Mouse (Mus musculus) neural tube, embryonic 11.5 days (tissue): Measurements from ENCODE around the gene Efemp2. TPM values are rescaled to one million over a fixed set of nuclear protein-coding genes. Genes with fewer than 3 reads are reported as not detected.

Source experiments
- ATAC-seq: fragments of 200-750 bp; cut with Nextera tagmentation; 2 replicates; pipeline ENCODE4 v1.8.0; 2017; ENCODE audit warnings: moderate number of reproducible peaks, mild to moderate bottlenecking, moderate TSS enrichment, moderate library complexity; ENCODE audit not compliant: insufficient read depth, low FRiP score, low TSS enrichment
- DNase-seq: peaks from one replicate; pipeline ENCODE4 v3.0.0-alpha.2; 2015; ENCODE audit warnings: low spot score
- H3K27ac ChIP-seq: fragments of 300-500 bp; sonication (generic); 2 replicates; pipeline ENCODE4 v1.5.1; 2014; ENCODE audit warnings: low read depth, mild to moderate bottlenecking, low read length
- H3K27me3 ChIP-seq: fragments of 300-500 bp; sonication (generic); 2 replicates; pipeline ENCODE4 v1.6.1; 2014; ENCODE audit warnings: mild to moderate bottlenecking, low read length, mixed read lengths; ENCODE audit not compliant: control insufficient read depth, insufficient read depth
- H3K36me3 ChIP-seq: fragments of 300-500 bp; sonication (generic); 2 replicates; pipeline ENCODE4 v1.6.1; 2014; ENCODE audit warnings: mild to moderate bottlenecking, low read length, moderate library complexity, mixed read lengths; ENCODE audit not compliant: control insufficient read depth, insufficient read depth
- H3K4me1 ChIP-seq: fragments of 300-500 bp; sonication (generic); 2 replicates; pipeline ENCODE4 v1.6.1; 2014; ENCODE audit warnings: low read length, mixed read lengths; ENCODE audit not compliant: control insufficient read depth, insufficient read depth
- H3K4me2 ChIP-seq: fragments of 300-500 bp; sonication (generic); 2 replicates; pipeline ENCODE4 v1.6.1; 2014; ENCODE audit warnings: low read depth, mild to moderate bottlenecking, moderate library complexity
- H3K4me3 ChIP-seq: fragments of 300-500 bp; sonication (generic); 2 replicates; pipeline ENCODE4 v1.5.1; 2014; ENCODE audit warnings: low read depth, low read length
- H3K9ac ChIP-seq: fragments of 300-500 bp; sonication (generic); 2 replicates; pipeline ENCODE4 v1.6.1; 2014; ENCODE audit warnings: mild to moderate bottlenecking, low read length
- H3K9me3 ChIP-seq: fragments of 300-500 bp; sonication (generic); 2 replicates; pipeline ENCODE4 v1.6.1; 2016; ENCODE audit warnings: low read length; ENCODE audit not compliant: control insufficient read depth
- WGBS: fragments of 180-500 bp; shearing (Covaris S2); extraction: QIAGEN DNeasy Blood & Tissue Kit; methylation state at CpG from one replicate; pipeline ENCODE4 v1.1.7; 2014; 5-methylcytosine and 5-hydroxymethylcytosine counted together
- polyA plus RNA-seq: library from polyadenylated mRNA; unstranded; fragments of >200 nt; fragmentation: Nextera tagmentation; extraction: Ambion mirVana; gene quantifications from 2 replicates; pipeline ENCODE4 v1.2.1, GENCODE M21; 2014

Efemp2 gene
- 55.5 and 55.6 TPM in 2 replicates for polyA plus RNA-seq

- peak; percentile 64; the same call in 1 of the 2 replicates for ATAC-seq
These were observed at the start of gene Efemp2 for GRCm38 (mm10) chr19:5473720-5474119. Gene Efemp2, plus strand, starts transcription at chr19:5473954.

GRCm38 (mm10) chr19:5424092-5424781, 49.5 kb upstream of the Efemp2 start:
- peak; percentile 69 for ATAC-seq
- peaks cover 15% of the 10 kb centered on the region for H3K36me3 ChIP-seq
- peak; percentile 77 for DNase-seq

More at GRCm38 (mm10) chr19:5473720-5474119, at the start of gene Efemp2:
- Histone ChIP-seq H3K9ac (peak within 1 kb of the TSS; percentile 82), H3K27ac (peak within 1 kb of the TSS; percentile 56), H3K4me2 (peak within 1 kb of the TSS; percentile 97), H3K27me3 (no peaks in the 10 kb centered on the region), H3K4me3 (peak within 1 kb of the TSS; percentile 62), H3K4me1 (peaks cover 9% of the 10 kb centered on the region), H3K9me3 (no peaks in the 10 kb centered on the region), H3K36me3 (no peaks in the 10 kb centered on the region)
- peak; percentile 80 for DNase-seq
- 3% methylated on average over 22 of the region's 22 CpGs for WGBS

GRCm38 (mm10) chr19:5424782-5425741, 48.7 kb upstream of the Efemp2 start, which contains the start of the genes Drap1 and AI837181:
Gene Drap1, minus strand, starts transcription at chr19:5424979.
Gene AI837181, plus strand, starts transcription at chr19:5425144.
- H3K9ac ChIP-seq: peak within 1 kb of the TSS; percentile 81
- peaks cover 15% of the 10 kb centered on the region for H3K36me3 ChIP-seq
- ATAC-seq (peak; percentile 87), DNase-seq (peak; percentile 97)
- no peaks in the 10 kb centered on the region for H3K9me3 ChIP-seq
- peak within 1 kb of the TSS; percentile 80 for H3K27ac ChIP-seq
- H3K4me2 ChIP-seq: peak within 1 kb of the TSS; percentile 87
- peak within 1 kb of the TSS; percentile 64 for H3K4me3 ChIP-seq
- no peaks in the 10 kb centered on the region for H3K27me3 ChIP-seq
- H3K4me1 ChIP-seq: peaks cover 17% of the 10 kb centered on the region
- under 1% methylated on average over 64 of the region's 87 CpGs for WGBS

More at GRCm38 (mm10) chr19:5424092-5424781, 49.5 kb upstream of the Efemp2 start:
- Histone ChIP-seq H3K9ac (peak overlapping the region; percentile 81), H3K4me3 (peak overlapping the region; percentile 64), H3K9me3 (no peaks in the 10 kb centered on the region), H3K27me3 (no peaks in the 10 kb centered on the region), H3K4me2 (peak overlapping the region; percentile 87), H3K4me1 (peaks cover 17% of the 10 kb centered on the region), H3K27ac (peak overlapping the region; percentile 80)
- WGBS: under 1% methylated on average over 35 of the region's 48 CpGs

GRCm38 (mm10) chr19:5425906-5426565, 47.7 kb upstream of the Efemp2 start:
- no peak overlapping the region for H3K27ac ChIP-seq
- WGBS: 86% methylated on average over 18 of the region's 18 CpGs
- peaks cover 17% of the 10 kb centered on the region for H3K4me1 ChIP-seq

GRCm38 (mm10) chr19:5426640-5427290, 47.0 kb upstream of the Efemp2 start:
- H3K36me3 ChIP-seq: peaks cover 10% of the 10 kb centered on the region
- no peak overlapping the region for H3K27ac ChIP-seq
- ATAC-seq (no peak), DNase-seq (no peak)
- H3K9ac ChIP-seq: no peak overlapping the region
- no peaks in the 10 kb centered on the region for H3K27me3 ChIP-seq
- no peaks in the 10 kb centered on the region for H3K9me3 ChIP-seq
- H3K4me2 ChIP-seq: no peak overlapping the region
- 89% methylated on average over 13 of the region's 13 CpGs for WGBS
- H3K4me3 ChIP-seq: no peak overlapping the region
- H3K4me1 ChIP-seq: peaks cover 17% of the 10 kb centered on the region

More at GRCm38 (mm10) chr19:5425906-5426565, 47.7 kb upstream of the Efemp2 start:
- ATAC-seq (no peak), DNase-seq (no peak)
- H3K4me3 ChIP-seq: peak overlapping the region; percentile 64
- H3K9ac ChIP-seq: peak overlapping the region; percentile 75
- no peaks in the 10 kb centered on the region for H3K9me3 ChIP-seq
- peak overlapping the region; percentile 75 for H3K4me2 ChIP-seq
- H3K27me3 ChIP-seq: no peaks in the 10 kb centered on the region
- peaks cover 10% of the 10 kb centered on the region for H3K36me3 ChIP-seq

GRCm38 (mm10) chr19:5428083-5428482, 45.7 kb upstream of the Efemp2 start:
- WGBS: 89% methylated on average over 2 of the region's 2 CpGs
- H3K4me1 ChIP-seq: peaks cover 17% of the 10 kb centered on the region
- H3K9me3 ChIP-seq: no peaks in the 10 kb centered on the region
- no peak overlapping the region for H3K27ac ChIP-seq
- H3K4me2 ChIP-seq: no peak overlapping the region
- ATAC-seq: no peak
- peaks cover 9% of the 10 kb centered on the region for H3K36me3 ChIP-seq
- no peak overlapping the region for H3K4me3 ChIP-seq
- no peaks in the 10 kb centered on the region for H3K27me3 ChIP-seq
- DNase-seq: peak; percentile 25
- no peak overlapping the region for H3K9ac ChIP-seq

GRCm38 (mm10) chr19:5429219-5429618, 44.5 kb upstream of the Efemp2 start:
- peaks cover 7% of the 10 kb centered on the region for H3K4me1 ChIP-seq
- no peak overlapping the region for H3K27ac ChIP-seq
- H3K36me3 ChIP-seq: peaks cover 8% of the 10 kb centered on the region
- DNase-seq (no peak), ATAC-seq (no peak)
- H3K4me3 ChIP-seq: no peak overlapping the region
- H3K9ac ChIP-seq: no peak overlapping the region
- H3K9me3 ChIP-seq: no peaks in the 10 kb centered on the region
- no peaks in the 10 kb centered on the region for H3K27me3 ChIP-seq
- WGBS: 86% methylated on average over 4 of the region's 4 CpGs
- no peak overlapping the region for H3K4me2 ChIP-seq

- Histone ChIP-seq H3K36me3 (peaks cover 8% of the 10 kb centered on the region), H3K9me3 (no peaks in the 10 kb centered on the region), H3K4me1 (peaks cover 7% of the 10 kb centered on the region), H3K27me3 (no peaks in the 10 kb centered on the region), H3K4me3 (no peak overlapping the region), H3K4me2 (no peak overlapping the region), H3K27ac (no peak overlapping the region), H3K9ac (no peak overlapping the region)
- 75% methylated on average over 8 of the region's 8 CpGs for WGBS
- ATAC-seq (no peak), DNase-seq (no peak)
These were observed 43.9 kb upstream of the Efemp2 start for GRCm38 (mm10) chr19:5429806-5430205.
